ENCODE assay signal across 24 mouse cellular contexts in the genomic region with DNA sequence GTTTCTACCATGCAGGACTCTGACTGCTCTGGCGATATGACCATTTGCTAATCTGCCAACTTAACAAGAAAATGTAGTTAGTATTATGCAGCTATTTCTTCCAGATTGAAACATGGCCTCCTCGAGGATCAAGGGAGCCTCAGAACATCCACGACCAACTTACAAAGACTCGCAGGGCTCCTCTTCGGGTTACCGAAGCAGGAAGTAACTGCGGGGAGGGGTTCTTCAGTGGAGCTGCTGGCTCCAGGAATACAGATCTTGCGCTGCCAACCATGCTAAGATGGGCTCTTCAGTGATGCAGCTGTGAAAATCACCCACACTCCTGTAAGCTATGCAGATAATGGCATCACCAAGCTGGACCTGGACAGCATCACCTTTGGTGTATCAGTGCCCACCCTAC. TPM values are rescaled to one million over a fixed set of nuclear protein-coding genes. Genes with fewer than 3 reads are reported as not detected.
A peak's percentile ranks its signal among the peaks of the same experiment; 100 is the strongest.
DNase-seq lines count a peak whose midpoint lies in the region; ATAC-seq and TF ChIP-seq lines count a peak whose summit lies in the region.
"Had no signal": no experiment of that assay in that cellular context is flagged by ENCODE, and none has a peak within 500 bp of the region (broad histone marks: within the 10 kb centered on the region; RNA-seq: fewer than 3 reads in every experiment).

No protein-coding gene starts in this region.

- peak overlapping the region; percentile 57 for H3K4me3 ChIP-seq in testis, adult 2 months (ENCODE audit: control insufficient read depth, low read depth, low read length)
- no peak overlapping the region for H3K4me3 ChIP-seq in thymus, adult 2 months (ENCODE audit: control insufficient read depth, insufficient read depth, low read length)
- no peak overlapping the region for H3K4me3 ChIP-seq in limb, embryonic 10.5 days
- H3K4me3 ChIP-seq in lung, postnatal 0 days (ENCODE audit: low read depth, low read length), result no peak overlapping the region
- no peak overlapping the region for H3K4me3 ChIP-seq in midbrain, embryonic 16.5 days (ENCODE audit: low read depth, low read length)
- H3K4me3 ChIP-seq: forebrain, embryonic 10.5 days; forebrain, embryonic 13.5 days; heart, adult 2 months; heart, embryonic 12.5 days; heart, embryonic 15.5 days; hindbrain, embryonic 12.5 days; hindbrain, embryonic 15.5 days had no signal

- TF ChIP-seq CTCF in testis, adult 2 months (IDR thresholded peaks at IDR 0.05; ENCODE audit: control insufficient read depth, insufficient read depth, insufficient replicate concordance, low read depth, low read length), result no peak
- no peak for TF ChIP-seq CTCF in thymus, adult 2 months (IDR thresholded peaks at IDR 0.05; ENCODE audit: borderline replicate concordance, control insufficient read depth, extremely low read depth, insufficient read depth, low read length, poor library complexity)
- TF ChIP-seq CTCF in lung, postnatal 0 days (IDR thresholded peaks at IDR 0.05), result no peak

- no peaks in the 10 kb centered on the region for H3K36me3 ChIP-seq in testis, adult 2 months (ENCODE audit: control insufficient read depth, insufficient read depth, low read length)
- no peaks in the 10 kb centered on the region for H3K36me3 ChIP-seq in thymus, adult 2 months (ENCODE audit: control insufficient read depth, insufficient read depth, low read length)
- H3K36me3 ChIP-seq in limb, embryonic 10.5 days, result peaks cover 13% of the 10 kb centered on the region
- H3K36me3 ChIP-seq in lung, postnatal 0 days (ENCODE audit: insufficient read depth, low read length), result no peaks in the 10 kb centered on the region
- H3K36me3 ChIP-seq in midbrain, embryonic 16.5 days (ENCODE audit: control insufficient read depth, insufficient read depth, low read length), result no peaks in the 10 kb centered on the region
- H3K36me3 ChIP-seq: hindbrain, embryonic 12.5 days; hindbrain, embryonic 15.5 days had no signal

- H3K9me3 ChIP-seq in limb, embryonic 10.5 days (replicated peaks), result no peaks in the 10 kb centered on the region
- no peaks in the 10 kb centered on the region for H3K9me3 ChIP-seq in lung, postnatal 0 days (ENCODE audit: low read length)
- no peaks in the 10 kb centered on the region for H3K9me3 ChIP-seq in midbrain, embryonic 16.5 days (replicated peaks; ENCODE audit: control insufficient read depth, low read length, poor library complexity, severe bottlenecking)
- H3K9me3 ChIP-seq: forebrain, embryonic 10.5 days; forebrain, embryonic 13.5 days; heart, embryonic 12.5 days; heart, embryonic 15.5 days; hindbrain, embryonic 12.5 days; hindbrain, embryonic 15.5 days had no signal

- 27% methylated on average over 8 of the region's 8 CpGs for WGBS in thymus, adult 2 months
- WGBS in limb, embryonic 10.5 days, result 89% methylated on average over 8 of the region's 8 CpGs
- 84% methylated on average over 8 of the region's 8 CpGs for WGBS in lung, postnatal 0 days
- WGBS in midbrain, embryonic 16.5 days, result 92% methylated on average over 8 of the region's 8 CpGs

- no peaks in the 10 kb centered on the region for H3K27me3 ChIP-seq in testis, adult 2 months (ENCODE audit: control insufficient read depth, insufficient read depth, low read length)
- H3K27me3 ChIP-seq in thymus, adult 2 months (ENCODE audit: control insufficient read depth, insufficient read depth, low read length), result no peaks in the 10 kb centered on the region
- no peaks in the 10 kb centered on the region for H3K27me3 ChIP-seq in limb, embryonic 10.5 days (ENCODE audit: low read depth, poor library complexity, severe bottlenecking)
- H3K27me3 ChIP-seq in lung, postnatal 0 days (replicated peaks; ENCODE audit: insufficient read depth, low read length), result no peaks in the 10 kb centered on the region
- no peaks in the 10 kb centered on the region for H3K27me3 ChIP-seq in midbrain, embryonic 16.5 days (ENCODE audit: control insufficient read depth, insufficient read depth, low read depth, low read length)
- H3K27me3 ChIP-seq: forebrain, embryonic 13.5 days; heart, embryonic 12.5 days; heart, embryonic 15.5 days; hindbrain, embryonic 12.5 days; hindbrain, embryonic 15.5 days had no signal

- ATAC-seq in lung, postnatal 0 days, result no peak
- ATAC-seq in midbrain, embryonic 16.5 days, result no peak
- ATAC-seq: CD4-positive, CD25-positive, alpha-beta regulatory T cell, adult 4 months; forebrain, embryonic 13.5 days; forebrain, embryonic 16.5 days had no signal

- no peaks in the 10 kb centered on the region for H3K4me1 ChIP-seq in testis, adult 2 months (ENCODE audit: control insufficient read depth, insufficient read depth, low read length)
- peaks cover 79% of the 10 kb centered on the region for H3K4me1 ChIP-seq in thymus, adult 2 months (replicated peaks; ENCODE audit: control insufficient read depth, insufficient read depth, low read length)
- peaks cover 91% of the 10 kb centered on the region for H3K4me1 ChIP-seq in limb, embryonic 10.5 days
- peaks cover 12% of the 10 kb centered on the region; the same call in 1 of the 2 replicates for H3K4me1 ChIP-seq in lung, postnatal 0 days (ENCODE audit: insufficient read depth, low read depth, low read length)
- H3K4me1 ChIP-seq in midbrain, embryonic 16.5 days (ENCODE audit: control insufficient read depth, insufficient read depth, low read length), result no peaks in the 10 kb centered on the region; the same call in 1 of the 2 replicates

- no peak overlapping the region for H3K4me2 ChIP-seq in lung, postnatal 0 days (replicated peaks; ENCODE audit: low read depth, low read length)
- H3K4me2 ChIP-seq in midbrain, embryonic 16.5 days (ENCODE audit: low read length), result no peak overlapping the region
- H3K4me2 ChIP-seq: forebrain, embryonic 13.5 days; heart, embryonic 12.5 days; heart, embryonic 15.5 days; hindbrain, embryonic 12.5 days; hindbrain, embryonic 15.5 days had no signal

- DNase-seq in testis, postnatal 14 days (ENCODE audit: low spot score), result no peak
- DNase-seq in thymus, postnatal 25 days, result peak; percentile 46
- DNase-seq in thymus, adult 2 months, result no peak
- DNase-seq in limb, embryonic 10.5 days (ENCODE audit: low spot score), result no peak
- no peak for DNase-seq in lung, postnatal 0 days (ENCODE audit: low spot score)
- DNase-seq: adrenal gland, postnatal 10 days; adrenal gland, postnatal 36 days; cerebellum, adult 18-20 months; cerebellum, adult 9-10 months; cerebellum, postnatal 14 days; gastrocnemius, postnatal 10 days; gastrocnemius, postnatal 36 days; heart, adult 2 months; heart, postnatal 14 days had no signal

- no peak overlapping the region for H3K27ac ChIP-seq in testis, adult 2 months (ENCODE audit: control insufficient read depth, insufficient read depth, low read depth, low read length)
- no peak overlapping the region for H3K27ac ChIP-seq in thymus, adult 2 months (ENCODE audit: control insufficient read depth, insufficient read depth, low read length)
- 0 out of 2 replicates have a peak overlapping the region, but pooled peaks have one; percentile 2 for H3K27ac ChIP-seq in limb, embryonic 10.5 days
- H3K27ac ChIP-seq in lung, postnatal 0 days (ENCODE audit: low read length), result no peak overlapping the region
- H3K27ac ChIP-seq in midbrain, embryonic 16.5 days (ENCODE audit: low read length), result no peak overlapping the region
- H3K27ac ChIP-seq: forebrain, embryonic 10.5 days; forebrain, embryonic 13.5 days; heart, adult 2 months; heart, embryonic 15.5 days; hindbrain, embryonic 12.5 days; hindbrain, embryonic 15.5 days had no signal

- no peak overlapping the region for H3K9ac ChIP-seq in lung, postnatal 0 days (replicated peaks; ENCODE audit: low read depth)
- no peak overlapping the region for H3K9ac ChIP-seq in midbrain, embryonic 16.5 days (ENCODE audit: low read depth, low read length)
- H3K9ac ChIP-seq: forebrain, embryonic 13.5 days; heart, embryonic 12.5 days; heart, embryonic 15.5 days; hindbrain, embryonic 12.5 days; hindbrain, embryonic 15.5 days had no signal

- TF ChIP-seq POLR2A in testis, adult 2 months (IDR thresholded peaks at IDR 0.05; ENCODE audit: control insufficient read depth, low read depth, low read length), result no peak
- TF ChIP-seq POLR2A in thymus, adult 2 months (IDR thresholded peaks at IDR 0.05; ENCODE audit: control insufficient read depth, extremely low read depth, insufficient read depth, low read length, poor library complexity), result no peak

- no peak for TF ChIP-seq EP300 in lung, postnatal 0 days (IDR thresholded peaks at IDR 0.05)

RNA-seq across cellular contexts. Expression of a gene that starts 23.5 kb away (rescaled TPM):
- polyA plus RNA-seq in testis, adult 2 months (2012; rRNA removed), result 3.6 and 6.1 TPM in 2 replicates
- polyA plus RNA-seq in thymus, adult 2 months (2012; rRNA removed), result 63.4 and 70.9 TPM in 2 replicates
- polyA plus RNA-seq in limb, embryonic 10.5 days (2016; fragmentation: Nextera tagmentation; extraction: Ambion mirVana), result 27.1 and 27.7 TPM in 2 replicates
- polyA plus RNA-seq in lung, postnatal 0 days (2015; fragmentation: Nextera tagmentation; extraction: Ambion mirVana), result 11.8 and 12.3 TPM in 2 replicates
- 5.7 and 6.1 TPM in 2 replicates for polyA plus RNA-seq in midbrain, embryonic 16.5 days (2015; fragmentation: Nextera tagmentation; extraction: Ambion mirVana)
